Mouse (Mus musculus): ENCODE measurements at regions not wholly inside any gene's neighbourhood (a gene's known extent, or its start where the extent isn't known, plus 50 kb on each side); places are given as distances from the start of the nearest gene placed in this dataset.

DNA sequence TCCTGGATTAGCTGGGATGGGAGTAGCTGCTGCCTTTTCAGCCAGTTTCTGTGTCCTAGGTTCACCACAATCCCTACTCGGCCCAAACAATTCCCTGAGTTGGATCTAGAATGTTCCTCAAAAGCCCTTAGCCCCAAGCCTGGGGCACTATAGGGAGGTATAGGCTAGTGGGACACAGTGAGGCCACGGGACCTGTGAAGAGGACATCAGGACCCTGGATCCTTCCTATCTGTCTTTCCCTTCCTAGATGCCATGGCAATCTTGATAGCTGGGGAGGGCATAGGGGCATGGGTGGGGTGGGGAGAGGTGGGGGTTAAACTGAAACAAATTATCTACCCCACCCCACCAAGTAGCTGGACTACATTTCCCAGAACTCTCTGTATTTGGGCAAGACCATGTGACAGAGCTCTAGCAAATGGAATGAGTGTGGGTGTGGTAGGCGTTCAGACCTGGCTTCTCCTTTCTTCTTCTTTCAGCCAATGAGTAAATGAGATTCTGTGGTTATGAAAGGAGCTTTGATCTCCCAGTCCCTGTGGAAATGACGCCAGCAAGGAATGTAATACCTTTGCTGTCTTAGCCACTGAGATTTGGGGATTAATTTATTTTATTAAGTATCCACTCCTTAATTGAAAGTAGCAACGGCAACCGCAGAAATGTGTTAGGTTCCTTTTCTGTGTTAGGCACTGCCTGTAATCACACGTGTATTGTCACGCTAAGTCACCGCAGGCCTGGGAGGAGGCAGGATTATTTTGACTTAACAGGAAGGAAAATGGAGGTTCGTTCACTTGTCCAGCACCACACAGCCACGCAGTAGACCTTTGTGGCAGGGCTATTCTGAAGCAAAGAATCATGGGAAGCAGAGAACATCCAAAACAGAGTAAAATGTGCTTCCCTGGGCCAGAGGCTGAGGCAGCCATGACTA is 246.6 kb downstream of the Cbln1 start:
- no peak for ATAC-seq (ENCODE audit: low FRiP score, low read depth)
- no peak overlapping the region for H3K4me2 ChIP-seq (replicated peaks)
- no peak overlapping the region for H3K9ac ChIP-seq
- no peak overlapping the region for H3K4me3 ChIP-seq
- H3K4me1 ChIP-seq, result peaks cover 6% of the 10 kb centered on the region
- WGBS, result 80% methylated on average over 11 of the region's 11 CpGs
- H3K27ac ChIP-seq, result no peak overlapping the region
- H3K36me3 ChIP-seq, result no peaks in the 10 kb centered on the region
- H3K27me3 ChIP-seq (replicated peaks), result no peaks in the 10 kb centered on the region; the same call in 1 of the 2 replicates
- H3K9me3 ChIP-seq, result no peaks in the 10 kb centered on the region

DNA sequence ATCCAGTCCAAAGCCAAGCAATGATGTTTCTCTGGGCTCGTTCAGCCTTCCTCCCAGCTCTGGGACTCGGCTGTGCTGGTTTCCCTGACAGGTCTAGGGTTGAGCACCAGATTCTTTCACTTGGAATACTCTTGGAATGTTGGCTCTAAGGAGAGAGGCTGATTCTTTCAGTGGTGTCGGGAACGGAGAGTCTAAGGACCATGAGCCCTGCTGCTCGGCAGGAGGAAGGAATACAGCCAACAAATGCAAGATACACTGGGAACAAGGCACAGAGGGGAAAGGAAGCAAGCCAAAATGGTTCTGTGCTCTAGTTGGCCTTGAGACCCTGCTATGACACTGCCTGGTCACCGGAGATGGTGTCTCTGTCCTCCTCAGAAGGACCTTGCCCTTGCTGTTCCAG is 251.8 kb downstream of the Cbln1 start:
- Histone ChIP-seq H3K4me1 (0 out of 2 replicates have a peak, but pooled peaks cover 3% of the 10 kb centered on the region), H3K9me3 (no peaks in the 10 kb centered on the region), H3K27ac (no peak overlapping the region), H3K9ac (no peak overlapping the region), H3K27me3 (replicated peaks) (no peaks in the 10 kb centered on the region; the same call in 1 of the 2 replicates), H3K4me3 (no peak overlapping the region), H3K4me2 (replicated peaks) (no peak overlapping the region), H3K36me3 (no peaks in the 10 kb centered on the region)
- no peak for ATAC-seq (ENCODE audit: low FRiP score, low read depth)
- 85% methylated on average over 6 of the region's 6 CpGs for WGBS

DNA sequence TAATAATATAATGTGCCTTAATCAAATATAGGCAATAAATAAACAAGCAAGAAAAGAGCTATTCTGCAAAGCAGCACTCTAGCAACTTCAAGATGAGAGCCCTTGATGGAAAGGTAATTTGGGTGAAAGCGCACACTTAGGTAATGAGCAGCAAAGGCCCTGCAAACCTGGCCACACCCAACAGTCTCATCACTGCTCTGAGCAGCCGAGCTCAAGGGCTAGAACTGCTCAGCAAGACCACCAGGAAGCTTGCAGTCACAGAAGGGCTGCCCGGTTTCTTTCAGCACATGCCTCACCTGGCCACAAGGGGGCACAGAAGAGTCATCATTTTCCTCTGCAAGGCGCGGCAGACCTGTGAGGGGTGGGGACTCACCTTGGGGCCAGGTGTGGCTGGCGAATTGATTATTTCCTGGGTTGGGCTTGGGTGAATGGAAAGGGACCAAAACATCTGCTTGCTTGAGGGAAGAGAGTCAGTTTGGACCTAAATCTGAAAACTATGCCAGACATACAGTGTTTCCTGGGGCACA is 253.4 kb downstream of the Cbln1 start:
- Histone ChIP-seq H3K4me1 (0 out of 2 replicates have a peak, but pooled peaks cover 3% of the 10 kb centered on the region), H3K9ac (no peak overlapping the region), H3K4me3 (no peak overlapping the region), H3K4me2 (replicated peaks) (no peak overlapping the region), H3K36me3 (no peaks in the 10 kb centered on the region), H3K27ac (no peak overlapping the region), H3K9me3 (no peaks in the 10 kb centered on the region), H3K27me3 (replicated peaks) (no peaks in the 10 kb centered on the region; the same call in 1 of the 2 replicates)
- ATAC-seq (ENCODE audit: low FRiP score, low read depth), result no peak
- WGBS, result 17% methylated on average over 6 of the region's 6 CpGs

DNA sequence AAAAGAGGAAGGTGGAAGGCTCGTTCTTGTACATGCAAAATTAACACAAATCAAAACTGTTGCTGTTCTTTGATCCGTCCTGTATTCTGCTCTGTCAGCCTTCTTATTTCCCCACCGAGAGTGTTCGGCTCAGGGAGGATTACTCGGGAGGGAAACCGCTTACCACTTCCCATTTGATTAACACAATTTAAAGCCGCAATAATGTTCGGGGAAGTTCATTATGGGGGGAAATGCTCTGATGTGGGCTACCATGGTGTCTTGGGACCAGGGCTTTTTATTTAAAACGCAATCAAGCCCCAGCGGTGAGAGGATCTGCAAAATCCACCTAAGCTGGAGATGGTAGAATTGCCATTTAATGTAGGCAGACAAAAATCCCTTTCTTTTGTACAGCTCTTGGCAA is 257.4 kb downstream of the Cbln1 start:
- Histone ChIP-seq H3K27me3 (replicated peaks) (no peaks in the 10 kb centered on the region; the same call in 1 of the 2 replicates), H3K4me3 (no peak overlapping the region), H3K4me1 (0 out of 2 replicates have a peak, but pooled peaks cover 3% of the 10 kb centered on the region), H3K36me3 (no peaks in the 10 kb centered on the region), H3K4me2 (replicated peaks) (no peak overlapping the region), H3K9ac (no peak overlapping the region), H3K9me3 (no peaks in the 10 kb centered on the region), H3K27ac (no peak overlapping the region)
- 70% methylated on average over 10 of the region's 10 CpGs for WGBS
- ATAC-seq (ENCODE audit: low FRiP score, low read depth), result no peak

DNA sequence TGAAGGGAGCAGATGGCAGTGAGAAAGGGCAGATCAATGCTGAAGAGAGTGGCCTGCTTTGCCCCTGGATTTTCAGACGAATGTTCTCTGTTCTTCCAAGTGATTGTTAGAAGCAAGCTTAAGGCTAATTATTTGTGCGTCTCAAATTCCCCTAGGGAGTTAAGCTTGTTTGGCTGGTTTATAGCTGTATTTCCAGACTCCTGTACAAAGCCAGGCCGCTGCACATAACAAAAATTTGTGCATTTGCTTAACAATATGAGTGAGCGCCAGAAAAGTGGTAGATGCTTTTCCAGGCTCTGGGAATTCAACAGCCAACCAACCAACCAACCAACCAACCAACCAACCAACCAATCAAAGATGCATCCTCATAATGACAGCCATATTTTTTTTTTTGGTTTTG is 261.9 kb downstream of the Cbln1 start:
- no peak overlapping the region for H3K4me2 ChIP-seq (replicated peaks)
- no peak overlapping the region for H3K4me3 ChIP-seq
- H3K9ac ChIP-seq, result no peak overlapping the region
- no peak for ATAC-seq (ENCODE audit: low FRiP score, low read depth)
- peaks cover 12% of the 10 kb centered on the region for H3K4me1 ChIP-seq
- H3K9me3 ChIP-seq, result no peaks in the 10 kb centered on the region
- 61% methylated on average over 4 of the region's 4 CpGs for WGBS
- no peaks in the 10 kb centered on the region for H3K27me3 ChIP-seq (replicated peaks)
- H3K36me3 ChIP-seq, result no peaks in the 10 kb centered on the region
- no peak overlapping the region for H3K27ac ChIP-seq

DNA sequence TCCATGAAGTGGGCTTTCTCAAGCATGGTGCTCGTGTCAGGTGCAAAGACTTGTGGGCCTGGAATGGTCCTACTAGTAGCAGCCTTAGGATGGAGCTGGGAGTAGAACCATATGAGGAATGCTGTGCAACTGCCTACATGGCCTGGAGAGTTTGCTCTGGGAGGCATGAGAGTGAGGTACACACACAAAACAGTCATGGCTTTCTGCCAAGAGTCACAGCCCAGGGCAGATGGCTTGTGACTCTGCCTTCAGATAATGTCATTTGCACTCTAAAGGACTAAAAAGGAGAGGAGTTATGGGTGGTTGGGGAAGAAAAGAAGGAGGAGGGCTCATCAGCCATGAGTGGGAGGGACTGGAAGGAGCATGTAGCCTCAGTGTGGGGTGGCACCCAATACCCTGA is 263.1 kb downstream of the Cbln1 start:
- Histone ChIP-seq H3K36me3 (no peaks in the 10 kb centered on the region), H3K9me3 (no peaks in the 10 kb centered on the region), H3K27me3 (replicated peaks) (no peaks in the 10 kb centered on the region), H3K27ac (no peak overlapping the region), H3K9ac (no peak overlapping the region), H3K4me1 (peaks cover 12% of the 10 kb centered on the region), H3K4me2 (replicated peaks) (no peak overlapping the region), H3K4me3 (no peak overlapping the region)
- peak; percentile 50; the same call in 1 of the 2 replicates for ATAC-seq (ENCODE audit: low FRiP score, low read depth)
- WGBS, result 82% methylated on average over 1 of the region's 1 CpGs

DNA sequence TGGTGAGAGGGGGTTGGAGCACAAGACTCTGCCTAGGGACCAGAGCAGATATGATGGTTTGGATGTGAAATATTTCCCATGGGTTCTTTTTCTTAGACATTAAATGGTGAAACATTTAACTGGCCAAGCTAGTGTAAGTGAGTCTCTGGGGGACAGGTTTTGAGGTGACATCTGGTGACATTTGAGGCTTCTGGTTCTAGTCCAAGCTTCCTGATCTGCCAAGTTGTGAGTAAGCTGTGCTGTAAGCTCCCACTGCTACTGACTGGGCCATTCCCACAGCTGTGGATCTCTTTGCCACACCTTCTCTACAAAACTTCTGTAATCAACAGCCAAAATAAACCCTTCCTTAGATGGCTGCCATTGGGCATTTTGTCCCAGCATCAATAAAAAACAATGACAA is 264.4 kb downstream of the Cbln1 start:
- Histone ChIP-seq H3K27ac (no peak overlapping the region), H3K4me1 (peaks cover 12% of the 10 kb centered on the region), H3K9me3 (no peaks in the 10 kb centered on the region)

DNA sequence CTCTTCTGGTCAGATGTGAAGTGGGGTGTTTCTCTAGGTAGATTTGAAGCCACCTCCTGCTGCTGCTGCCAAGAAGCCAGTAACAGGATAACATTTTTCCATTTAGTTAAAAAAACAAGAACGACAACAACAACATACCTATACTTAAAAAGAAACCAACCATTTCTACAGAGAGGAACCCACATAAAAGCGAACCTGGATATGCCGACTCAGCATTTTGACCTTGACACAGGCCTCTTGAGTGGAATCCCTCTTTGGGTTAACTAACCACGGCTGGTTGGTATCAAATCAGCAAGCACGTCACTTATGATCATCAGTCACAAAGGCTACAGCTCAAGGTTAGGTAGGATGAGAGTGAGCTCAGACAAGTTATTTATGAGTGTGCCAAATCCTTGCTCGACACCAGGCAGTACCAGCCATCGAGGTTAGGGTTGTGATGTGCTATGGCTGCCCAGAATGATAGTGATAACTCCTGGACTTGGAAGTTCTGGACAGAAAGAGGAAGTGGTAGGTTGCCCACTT is 269.7 kb downstream of the Cbln1 start:
- Histone ChIP-seq H3K4me3 (no peak overlapping the region), H3K4me1 (peaks cover 16% of the 10 kb centered on the region), H3K9ac (no peak overlapping the region), H3K27me3 (replicated peaks) (no peaks in the 10 kb centered on the region), H3K4me2 (replicated peaks) (no peak overlapping the region), H3K36me3 (no peaks in the 10 kb centered on the region), H3K27ac (no peak overlapping the region), H3K9me3 (no peaks in the 10 kb centered on the region)
- ATAC-seq (ENCODE audit: low FRiP score, low read depth), result no peak
- WGBS, result 87% methylated on average over 7 of the region's 7 CpGs

More for the DNA sequence above, 264.4 kb downstream of the Cbln1 start:
- H3K4me3 ChIP-seq, result no peak overlapping the region
- ATAC-seq (ENCODE audit: low FRiP score, low read depth), result no peak
- H3K4me2 ChIP-seq (replicated peaks), result no peak overlapping the region
- no peaks in the 10 kb centered on the region for H3K36me3 ChIP-seq
- H3K27me3 ChIP-seq (replicated peaks), result no peaks in the 10 kb centered on the region
- H3K9ac ChIP-seq, result no peak overlapping the region

DNA sequence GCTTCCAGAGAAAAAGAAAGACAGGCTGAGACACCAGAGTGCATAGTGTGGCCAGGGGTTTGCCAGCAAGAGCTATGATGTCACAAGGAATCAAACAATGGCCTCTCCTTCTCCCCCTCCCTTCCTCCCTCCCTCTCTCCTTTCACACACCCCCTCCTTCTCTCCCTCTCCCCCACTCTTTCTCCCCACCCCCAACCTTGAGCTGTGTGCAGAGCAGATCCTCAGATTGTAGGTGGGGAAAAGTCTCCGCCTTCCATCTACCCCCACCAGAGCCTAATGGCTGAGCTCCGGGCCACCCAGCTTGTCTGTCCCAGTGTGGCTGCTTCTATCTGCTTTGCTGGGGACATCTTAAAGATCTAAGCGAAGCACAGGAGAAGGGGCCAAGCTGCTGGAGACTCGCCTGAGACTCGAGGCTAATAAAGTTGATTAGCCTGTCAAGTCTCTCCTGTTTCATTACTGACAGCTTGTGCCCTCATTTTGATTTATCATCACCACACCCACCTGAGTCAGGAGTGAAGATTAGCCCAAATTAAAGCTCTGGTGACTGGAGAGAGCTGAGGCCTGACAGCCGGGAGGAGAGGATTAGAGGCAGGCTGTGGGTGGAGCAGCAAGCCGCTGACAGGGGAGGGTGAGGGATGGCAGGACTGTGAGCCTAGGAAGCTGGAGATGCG is 272.8 kb downstream of the Cbln1 start:
- WGBS, result 2% methylated on average over 8 of the region's 8 CpGs
- no peaks in the 10 kb centered on the region for H3K9me3 ChIP-seq
- H3K4me3 ChIP-seq, result no peak overlapping the region
- H3K27me3 ChIP-seq (replicated peaks), result no peaks in the 10 kb centered on the region
- ATAC-seq (ENCODE audit: low FRiP score, low read depth), result 0 out of 2 replicates have a peak, but pooled peaks have one; percentile 41
- peaks cover 16% of the 10 kb centered on the region for H3K4me1 ChIP-seq
- H3K36me3 ChIP-seq, result no peaks in the 10 kb centered on the region
- no peak overlapping the region for H3K27ac ChIP-seq
- H3K4me2 ChIP-seq (replicated peaks), result peak overlapping the region; percentile 32
- H3K9ac ChIP-seq, result no peak overlapping the region

DNA sequence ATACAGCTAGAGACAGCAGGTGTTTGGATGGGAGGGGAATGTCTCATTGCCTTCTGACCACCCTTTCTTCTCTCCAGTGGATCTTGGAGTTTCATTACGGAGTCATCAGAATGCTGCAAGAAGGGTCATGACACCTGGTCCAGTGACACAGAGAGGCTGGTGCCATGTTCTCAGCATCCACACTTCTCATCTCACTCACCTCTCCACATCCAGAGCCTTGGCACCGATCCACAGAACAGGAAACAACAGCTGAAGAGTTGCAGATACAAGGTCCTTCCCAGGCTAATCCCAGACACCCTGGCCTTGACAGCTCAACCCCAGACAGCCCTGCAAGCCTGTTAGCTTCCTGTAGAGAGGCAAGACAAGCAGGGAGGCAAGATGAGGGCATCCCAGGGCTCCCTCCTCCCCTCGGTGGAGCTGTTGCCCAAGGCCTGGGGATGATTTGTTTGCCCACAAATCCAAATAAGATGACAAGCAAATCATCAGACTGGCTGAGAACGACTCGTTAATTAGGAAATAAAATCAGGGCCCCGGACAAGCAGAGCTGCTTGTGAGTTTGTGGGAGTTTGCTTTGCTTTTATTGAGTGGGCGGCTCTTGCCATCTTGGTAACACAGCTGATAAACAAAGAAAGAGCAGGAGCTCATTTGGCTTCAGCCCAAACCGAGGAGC is 274.4 kb downstream of the Cbln1 start:
- no peak overlapping the region for H3K27ac ChIP-seq
- H3K36me3 ChIP-seq, result no peaks in the 10 kb centered on the region

DNA sequence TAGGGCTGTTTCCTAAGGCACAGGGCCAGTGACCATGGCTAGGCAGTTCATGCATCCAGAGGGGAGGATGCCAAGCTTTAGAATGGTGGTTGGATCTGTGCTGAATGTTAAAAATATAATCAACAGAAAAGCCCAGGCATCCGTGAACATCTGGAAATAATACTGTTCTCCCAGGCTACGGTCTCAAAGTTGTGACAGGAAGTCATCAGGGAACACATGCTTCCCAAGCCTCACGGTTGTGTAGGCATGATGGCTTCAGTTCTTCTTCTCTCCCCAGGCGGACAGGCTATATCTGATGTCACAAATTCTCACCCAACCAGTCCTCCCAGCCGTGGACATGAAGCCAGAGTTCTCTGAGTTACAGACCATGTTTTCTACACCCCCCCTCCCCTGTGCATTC is 275.4 kb downstream of the Cbln1 start:
- Histone ChIP-seq H3K9me3 (no peaks in the 10 kb centered on the region), H3K27ac (no peak overlapping the region), H3K4me2 (replicated peaks) (no peak overlapping the region), H3K9ac (no peak overlapping the region), H3K36me3 (no peaks in the 10 kb centered on the region), H3K4me1 (peaks cover 16% of the 10 kb centered on the region), H3K4me3 (no peak overlapping the region), H3K27me3 (replicated peaks) (no peaks in the 10 kb centered on the region)
- ATAC-seq (ENCODE audit: low FRiP score, low read depth), result no peak
- 78% methylated on average over 5 of the region's 5 CpGs for WGBS

More for the DNA sequence above, 274.4 kb downstream of the Cbln1 start:
- peaks cover 16% of the 10 kb centered on the region for H3K4me1 ChIP-seq
- H3K9me3 ChIP-seq, result no peaks in the 10 kb centered on the region
- H3K27me3 ChIP-seq (replicated peaks), result no peaks in the 10 kb centered on the region
- H3K9ac ChIP-seq, result no peak overlapping the region
- no peak overlapping the region for H3K4me2 ChIP-seq (replicated peaks)
- no peak overlapping the region for H3K4me3 ChIP-seq
- 41% methylated on average over 8 of the region's 8 CpGs for WGBS
- ATAC-seq (ENCODE audit: low FRiP score, low read depth), result no peak

DNA sequence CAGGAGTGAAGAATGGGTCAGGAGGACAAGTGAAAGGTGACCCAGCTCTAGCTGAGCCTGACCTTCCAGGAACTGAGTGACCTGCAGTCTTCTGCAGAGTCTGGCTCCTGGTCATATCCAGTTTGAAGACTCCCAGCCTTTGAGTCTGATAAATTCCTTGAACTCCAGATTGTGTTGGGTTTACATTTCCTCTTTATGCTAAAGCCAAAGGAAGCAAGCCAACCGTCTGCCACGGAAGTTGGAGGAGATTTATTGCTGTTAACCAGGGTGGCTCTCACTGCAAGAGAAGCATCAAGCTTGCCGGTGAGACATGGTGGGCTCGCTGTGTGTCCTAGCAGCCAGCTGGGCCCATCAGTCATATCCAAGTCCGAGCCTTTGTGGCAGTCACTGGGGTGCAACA is 276.4 kb downstream of the Cbln1 start:
- H3K4me2 ChIP-seq (replicated peaks), result no peak overlapping the region
- H3K27me3 ChIP-seq (replicated peaks), result no peaks in the 10 kb centered on the region
- no peak overlapping the region for H3K27ac ChIP-seq
- ATAC-seq (ENCODE audit: low FRiP score, low read depth), result no peak
- WGBS, result 42% methylated on average over 5 of the region's 5 CpGs
- H3K9ac ChIP-seq, result no peak overlapping the region
- no peaks in the 10 kb centered on the region for H3K36me3 ChIP-seq
- peaks cover 16% of the 10 kb centered on the region for H3K4me1 ChIP-seq
- no peaks in the 10 kb centered on the region for H3K9me3 ChIP-seq
- H3K4me3 ChIP-seq, result no peak overlapping the region

Data from neural tube, embryonic 12.5 days (tissue).